Mouse (Mus musculus) kidney, postnatal 14 days (tissue): Measurements from ENCODE around the gene Pdlim1.

Experiments
- DNase-seq: peaks from one replicate; pipeline ENCODE4 v3.0.0; 2022; ENCODE audit warnings: mixed read lengths

Gene Pdlim1

GRCm38 (mm10) chr19:40271308-40271892 lies at the start of gene Pdlim1:
TSS of gene Pdlim1 (minus strand) at chr19:40271842.
- peak; percentile 80 for DNase-seq

GRCm38 (mm10) chr19:40319199-40319598 lies 47.6 kb upstream of the Pdlim1 start:
- DNase-seq: no peak

GRCm38 (mm10) chr19:40318511-40318910 lies 46.9 kb upstream of the Pdlim1 start:
- no peak for DNase-seq

- no peak for DNase-seq
Observed at GRCm38 (mm10) chr19:40317001-40317400, 45.4 kb upstream of the Pdlim1 start.

GRCm38 (mm10) chr19:40314252-40314651 lies 42.6 kb upstream of the Pdlim1 start:
- DNase-seq: no peak

- DNase-seq: no peak
Observed at GRCm38 (mm10) chr19:40311631-40312030, 40.0 kb upstream of the Pdlim1 start.

GRCm38 (mm10) chr19:40310410-40311130 lies 38.9 kb upstream of the Pdlim1 start:
- no peak for DNase-seq

GRCm38 (mm10) chr19:40309911-40310310 lies 38.3 kb upstream of the Pdlim1 start:
- DNase-seq: no peak

- no peak for DNase-seq
Observed at GRCm38 (mm10) chr19:40307550-40307949, 35.9 kb upstream of the Pdlim1 start.

GRCm38 (mm10) chr19:40306631-40307030 lies 35.0 kb upstream of the Pdlim1 start:
- DNase-seq: no peak

- DNase-seq: no peak
Observed at GRCm38 (mm10) chr19:40305456-40305855, 33.8 kb upstream of the Pdlim1 start.

GRCm38 (mm10) chr19:40302916-40303315 lies 31.3 kb upstream of the Pdlim1 start:
- no peak for DNase-seq

GRCm38 (mm10) chr19:40302477-40302876 lies 30.8 kb upstream of the Pdlim1 start:
- no peak for DNase-seq

GRCm38 (mm10) chr19:40299983-40300759 lies 28.5 kb upstream of the Pdlim1 start:
- DNase-seq: no peak

- DNase-seq: no peak
Observed at GRCm38 (mm10) chr19:40299182-40299581, 27.5 kb upstream of the Pdlim1 start.

- no peak for DNase-seq
Observed at GRCm38 (mm10) chr19:40298574-40298973, 26.9 kb upstream of the Pdlim1 start.

- DNase-seq: no peak
Observed at GRCm38 (mm10) chr19:40297798-40298144, 26.1 kb upstream of the Pdlim1 start.

- DNase-seq: peak; percentile 34
Observed at GRCm38 (mm10) chr19:40297078-40297797, 25.6 kb upstream of the Pdlim1 start.

GRCm38 (mm10) chr19:40294231-40294630 lies 22.6 kb upstream of the Pdlim1 start:
- DNase-seq: no peak

GRCm38 (mm10) chr19:40293791-40294190 lies 22.1 kb upstream of the Pdlim1 start:
- DNase-seq: no peak

GRCm38 (mm10) chr19:40290099-40290724 lies 18.6 kb upstream of the Pdlim1 start:
- no peak for DNase-seq

GRCm38 (mm10) chr19:40288415-40288814 lies 16.8 kb upstream of the Pdlim1 start:
- no peak for DNase-seq

- no peak for DNase-seq
Observed at GRCm38 (mm10) chr19:40284704-40285103, 13.1 kb upstream of the Pdlim1 start.
